Mouse (Mus musculus) limb, embryonic 13.5 days (tissue): ENCODE measurements around the gene Pkp4. TPM values are rescaled to one million over a fixed set of nuclear protein-coding genes. Genes with fewer than 3 reads are reported as not detected.

ENCODE experiments used
- ATAC-seq: fragments of 200-750 bp; cut with Nextera tagmentation; 2 replicates; pipeline ENCODE4 v1.8.0; 2017; ENCODE audit warnings: low read depth, moderate number of reproducible peaks, moderate TSS enrichment; ENCODE audit not compliant: low FRiP score
- H3K27ac ChIP-seq: fragments of 300-500 bp; sonication (generic); 2 replicates; pipeline ENCODE4 v1.5.1; 2015; ENCODE audit warnings: inconsistent platforms, mild to moderate bottlenecking, moderate library complexity
- H3K27me3 ChIP-seq: fragments of 300-500 bp; sonication (generic); 2 replicates; pipeline ENCODE4 v1.6.1; 2015; ENCODE audit warnings: mild to moderate bottlenecking, inconsistent platforms
- H3K36me3 ChIP-seq: fragments of 300-500 bp; sonication (generic); 2 replicates; pipeline ENCODE4 v1.6.1; 2015; ENCODE audit warnings: inconsistent platforms, mild to moderate bottlenecking, moderate library complexity
- H3K4me1 ChIP-seq: fragments of 300-500 bp; sonication (generic); 2 replicates; pipeline ENCODE4 v1.6.1; 2015; ENCODE audit warnings: inconsistent platforms
- H3K4me2 ChIP-seq: fragments of 300-500 bp; sonication (generic); replicated peaks from 2 replicates; pipeline ENCODE4 v1.6.1; 2015; ENCODE audit warnings: inconsistent platforms, mild to moderate bottlenecking, moderate library complexity
- H3K4me3 ChIP-seq: fragments of 300-500 bp; sonication (generic); 2 replicates; pipeline ENCODE4 v1.5.1; 2015; ENCODE audit warnings: moderate library complexity, mild to moderate bottlenecking, inconsistent platforms
- H3K9ac ChIP-seq: fragments of 300-500 bp; sonication (generic); 2 replicates; pipeline ENCODE4 v1.6.1; 2015; ENCODE audit warnings: mild to moderate bottlenecking, inconsistent platforms
- H3K9me3 ChIP-seq: fragments of 300-500 bp; sonication (generic); 2 replicates; pipeline ENCODE4 v1.6.1; 2016; ENCODE audit warnings: inconsistent platforms
- WGBS: fragments of 180-500 bp; shearing (Covaris S2); methylation state at CpG from one replicate; pipeline ENCODE4 v1.1.7; 2015; 5-methylcytosine and 5-hydroxymethylcytosine counted together
- polyA plus RNA-seq: library from polyadenylated mRNA; unstranded; fragments of >200 nt; fragmentation: Nextera tagmentation; extraction: Ambion mirVana; gene quantifications from 2 replicates; pipeline ENCODE4 v1.2.1, GENCODE M21; 2015

Pkp4 gene
- 22.7 and 23.2 TPM in 2 replicates for polyA plus RNA-seq

- peak within 1 kb of the TSS; percentile 79 for H3K27ac ChIP-seq
- H3K9me3 ChIP-seq: no peaks in the 10 kb centered on the region
- H3K27me3 ChIP-seq: no peaks in the 10 kb centered on the region
- under 1% methylated on average over 37 of the region's 37 CpGs for WGBS
- H3K4me1 ChIP-seq: peaks cover 22% of the 10 kb centered on the region
- peak within 1 kb of the TSS; percentile 87 for H3K9ac ChIP-seq
- H3K4me3 ChIP-seq: peak within 1 kb of the TSS; percentile 92
- H3K4me2 ChIP-seq: peak within 1 kb of the TSS; percentile 87
- peak; percentile 97 for ATAC-seq
- no peaks in the 10 kb centered on the region for H3K36me3 ChIP-seq
Measured at GRCm38 (mm10) chr2:59160605-59160963, at the start of gene Pkp4, which contains the start of gene Ccdc148. TSS of gene Pkp4 (plus strand) at chr2:59160850. TSS of gene Ccdc148 (minus strand) at chr2:59160683.

DNA sequence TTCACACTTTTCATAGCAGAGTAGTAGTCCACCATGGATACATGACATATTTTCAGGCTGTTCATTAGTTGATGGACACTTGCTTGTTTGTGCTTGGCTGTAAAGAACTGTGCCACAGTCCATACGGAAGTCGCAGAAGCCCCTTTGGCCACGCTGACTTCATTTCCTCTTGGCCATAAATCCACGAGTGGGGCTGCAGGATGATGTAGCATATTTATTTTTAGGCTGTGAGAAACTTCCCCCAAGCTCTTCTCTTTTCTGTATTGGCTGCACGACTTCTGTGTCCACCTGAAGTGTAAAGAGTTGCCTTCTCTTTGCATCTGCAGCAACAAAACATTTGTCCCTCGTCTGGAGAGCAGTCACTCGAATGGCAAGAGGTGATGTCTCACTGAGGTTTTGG is 31.6 kb upstream of the Pkp4 start:
- WGBS: 73% methylated on average over 7 of the region's 7 CpGs
- H3K4me2 ChIP-seq: no peak overlapping the region

GRCm38 (mm10) chr2:59129821-59130220 is 30.8 kb upstream of the Pkp4 start:
- Histone ChIP-seq H3K4me1 (no peaks in the 10 kb centered on the region), H3K4me3 (no peak overlapping the region), H3K36me3 (no peaks in the 10 kb centered on the region), H3K27ac (no peak overlapping the region), H3K27me3 (no peaks in the 10 kb centered on the region), H3K9me3 (no peaks in the 10 kb centered on the region), H3K4me2 (no peak overlapping the region), H3K9ac (no peak overlapping the region)
- no peak for ATAC-seq
- WGBS: 76% methylated on average over 8 of the region's 8 CpGs

More for the DNA sequence above, 31.6 kb upstream of the Pkp4 start:
- H3K4me1 ChIP-seq: no peaks in the 10 kb centered on the region
- H3K27me3 ChIP-seq: no peaks in the 10 kb centered on the region
- H3K36me3 ChIP-seq: no peaks in the 10 kb centered on the region
- ATAC-seq: no peak
- H3K9me3 ChIP-seq: no peaks in the 10 kb centered on the region
- H3K27ac ChIP-seq: no peak overlapping the region
- H3K4me3 ChIP-seq: no peak overlapping the region
- no peak overlapping the region for H3K9ac ChIP-seq

GRCm38 (mm10) chr2:59131044-59131443 is 29.6 kb upstream of the Pkp4 start:
- Histone ChIP-seq H3K4me2 (no peak overlapping the region), H3K36me3 (no peaks in the 10 kb centered on the region), H3K9me3 (no peaks in the 10 kb centered on the region), H3K27ac (no peak overlapping the region), H3K9ac (no peak overlapping the region), H3K4me3 (no peak overlapping the region), H3K4me1 (no peaks in the 10 kb centered on the region), H3K27me3 (no peaks in the 10 kb centered on the region)
- WGBS: 90% methylated on average over 8 of the region's 8 CpGs
- no peak for ATAC-seq

GRCm38 (mm10) chr2:59155428-59155827 is 5.2 kb upstream of the Pkp4 start:
- Histone ChIP-seq H3K9me3 (no peaks in the 10 kb centered on the region), H3K4me1 (peaks cover 5% of the 10 kb centered on the region), H3K36me3 (no peaks in the 10 kb centered on the region), H3K4me3 (no peak overlapping the region), H3K9ac (no peak overlapping the region), H3K27me3 (no peaks in the 10 kb centered on the region), H3K4me2 (no peak overlapping the region), H3K27ac (no peak overlapping the region)
- no peak for ATAC-seq

DNA sequence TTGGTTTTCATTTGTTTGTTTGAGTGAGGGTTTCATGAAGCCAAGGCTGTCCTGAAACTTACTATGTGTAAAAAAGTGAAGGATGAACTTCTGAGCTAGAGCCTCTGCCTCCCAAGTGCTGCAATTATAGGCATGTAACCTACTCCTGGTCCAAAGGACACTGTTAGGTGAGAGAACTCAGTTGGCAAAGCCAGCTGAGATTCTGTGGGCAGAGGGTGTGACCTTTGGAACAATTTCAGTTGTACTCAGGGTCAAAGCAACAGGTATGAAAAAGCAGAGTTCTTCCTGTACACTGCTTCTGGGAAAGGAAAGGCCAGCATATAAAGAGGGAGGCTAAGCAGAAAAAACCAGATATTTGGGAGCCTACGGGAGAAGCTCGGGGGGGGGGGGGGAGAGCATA is 2.5 kb upstream of the Pkp4 start:
- ATAC-seq: no peak
- 61% methylated on average over 2 of the region's 2 CpGs for WGBS
- Histone ChIP-seq H3K27me3 (no peaks in the 10 kb centered on the region), H3K4me1 (peaks cover 16% of the 10 kb centered on the region), H3K27ac (no peak overlapping the region), H3K4me3 (no peak overlapping the region), H3K4me2 (no peak overlapping the region), H3K9me3 (no peaks in the 10 kb centered on the region), H3K9ac (no peak overlapping the region), H3K36me3 (no peaks in the 10 kb centered on the region)

DNA sequence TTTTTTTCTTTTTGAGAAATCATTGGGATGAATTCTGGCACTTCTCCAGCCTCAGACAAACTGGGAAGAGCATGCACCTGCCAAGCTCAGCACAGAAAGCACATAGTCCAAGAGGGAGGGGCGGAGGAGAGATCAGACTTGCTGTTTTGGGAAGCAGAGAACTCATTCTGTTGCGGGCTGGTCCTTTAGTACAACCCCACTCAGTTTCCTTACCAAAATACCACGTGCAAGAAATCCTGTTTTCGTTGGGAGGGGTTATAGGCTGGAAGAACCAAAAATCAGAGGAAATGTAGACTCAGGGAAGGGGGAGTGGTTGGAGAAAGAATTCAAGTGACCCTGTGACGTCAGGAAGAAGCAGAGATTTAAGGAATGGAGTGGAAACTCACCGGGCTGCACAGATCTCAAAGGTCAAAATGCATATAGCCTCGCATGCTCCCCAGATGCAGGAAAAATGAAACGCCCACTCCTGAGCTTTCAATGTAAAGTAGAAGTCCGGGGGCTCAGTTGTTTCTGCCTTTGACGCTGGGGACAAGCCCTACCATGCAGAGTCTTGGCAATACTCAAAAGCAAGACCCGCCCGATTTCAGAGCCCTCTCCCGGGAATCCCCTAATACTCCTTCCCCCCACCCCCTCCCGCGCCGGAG is 567 bp upstream of the Pkp4 start:
- under 1% methylated on average over 16 of the region's 16 CpGs for WGBS
- H3K9me3 ChIP-seq: no peaks in the 10 kb centered on the region
- peak overlapping the region; percentile 92 for H3K4me3 ChIP-seq
- H3K27me3 ChIP-seq: no peaks in the 10 kb centered on the region
- no peak overlapping the region for H3K27ac ChIP-seq
- peak overlapping the region; percentile 31; the same call in 1 of the 2 replicates for H3K9ac ChIP-seq
- H3K4me1 ChIP-seq: peaks cover 22% of the 10 kb centered on the region
- peak; percentile 1 for ATAC-seq
- H3K4me2 ChIP-seq: peak overlapping the region; percentile 87
- H3K36me3 ChIP-seq: no peaks in the 10 kb centered on the region

DNA sequence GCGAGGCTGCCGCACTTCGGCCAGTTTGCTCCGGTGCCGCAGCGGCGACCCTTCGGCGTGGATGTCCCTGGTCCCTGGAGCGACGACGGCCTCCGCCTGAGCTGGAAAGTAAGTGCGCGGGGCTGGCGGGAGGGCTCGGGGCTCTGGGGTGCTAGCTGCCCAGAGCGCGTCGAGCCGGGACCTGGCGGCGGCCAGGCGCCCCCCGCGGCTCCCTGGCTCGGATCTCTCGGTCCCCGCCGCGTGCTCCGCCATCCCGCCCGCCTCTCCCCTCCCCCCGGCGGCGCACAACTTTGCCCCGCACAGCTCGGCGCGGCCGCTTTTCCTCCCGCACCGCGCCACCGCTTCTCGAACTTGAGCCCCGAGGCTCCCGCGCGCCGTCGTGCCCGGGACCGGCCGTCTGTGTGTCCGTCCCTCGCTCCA is 381 bp downstream of the Pkp4 start:
- under 1% methylated on average over 54 of the region's 58 CpGs for WGBS
- H3K9ac ChIP-seq: peak overlapping the region; percentile 87
- peak overlapping the region; percentile 79 for H3K27ac ChIP-seq
- peak; percentile 30 for ATAC-seq
- H3K4me2 ChIP-seq: peak overlapping the region; percentile 87
- H3K9me3 ChIP-seq: no peaks in the 10 kb centered on the region
- peak overlapping the region; percentile 92 for H3K4me3 ChIP-seq
- no peaks in the 10 kb centered on the region for H3K36me3 ChIP-seq
- no peaks in the 10 kb centered on the region for H3K27me3 ChIP-seq
- H3K4me1 ChIP-seq: peaks cover 22% of the 10 kb centered on the region

DNA sequence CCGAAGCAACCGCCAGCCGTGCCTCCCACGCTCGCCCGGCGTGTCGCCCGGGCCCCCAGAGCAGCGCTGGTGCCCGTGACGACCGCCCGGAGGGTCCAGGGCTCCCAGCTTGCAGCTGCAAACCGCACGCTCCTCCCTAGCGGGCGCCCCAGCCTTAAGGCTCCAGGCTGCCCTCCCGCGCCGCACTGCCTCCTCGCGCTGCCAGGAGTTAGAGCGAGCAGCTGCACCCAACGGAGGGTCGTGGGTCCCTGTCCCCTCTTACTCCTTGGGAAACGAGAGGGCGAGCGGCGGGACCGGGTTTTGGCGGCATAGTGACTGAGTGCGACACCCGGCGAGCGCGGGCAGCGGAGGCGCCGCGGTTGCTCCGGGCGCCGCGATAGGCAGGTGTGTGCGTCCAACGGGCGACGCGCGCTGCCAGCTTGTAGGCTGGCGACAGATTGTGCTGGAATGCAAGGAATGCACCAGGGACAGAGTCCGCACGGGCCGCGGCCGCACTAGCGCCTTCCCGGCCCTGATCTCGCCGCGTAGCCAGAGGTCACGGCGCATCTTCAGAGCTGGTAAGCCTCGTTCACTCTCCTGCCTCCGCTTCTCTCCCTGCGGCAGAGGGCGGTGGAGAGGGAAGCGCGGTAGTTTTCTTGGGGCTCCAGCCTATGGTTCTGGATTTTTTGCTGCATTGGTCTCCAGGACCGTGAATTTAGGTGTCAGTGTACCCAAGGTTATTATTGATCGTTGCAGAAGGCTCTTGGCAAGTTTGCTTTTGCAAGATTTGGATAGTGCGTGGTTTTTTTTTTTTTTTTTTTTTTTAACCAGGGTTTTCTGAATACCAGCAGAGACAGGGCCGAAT is 1.0 kb downstream of the Pkp4 start:
- H3K4me2 ChIP-seq: peak overlapping the region; percentile 87
- peak; percentile 46 for ATAC-seq
- H3K4me3 ChIP-seq: peak overlapping the region; percentile 92
- no peaks in the 10 kb centered on the region for H3K9me3 ChIP-seq
- peak overlapping the region; percentile 87 for H3K9ac ChIP-seq
- H3K36me3 ChIP-seq: no peaks in the 10 kb centered on the region
- 1% methylated on average over 74 of the region's 74 CpGs for WGBS
- H3K27ac ChIP-seq: peak overlapping the region; percentile 79
- H3K27me3 ChIP-seq: no peaks in the 10 kb centered on the region
- H3K4me1 ChIP-seq: peaks cover 22% of the 10 kb centered on the region

DNA sequence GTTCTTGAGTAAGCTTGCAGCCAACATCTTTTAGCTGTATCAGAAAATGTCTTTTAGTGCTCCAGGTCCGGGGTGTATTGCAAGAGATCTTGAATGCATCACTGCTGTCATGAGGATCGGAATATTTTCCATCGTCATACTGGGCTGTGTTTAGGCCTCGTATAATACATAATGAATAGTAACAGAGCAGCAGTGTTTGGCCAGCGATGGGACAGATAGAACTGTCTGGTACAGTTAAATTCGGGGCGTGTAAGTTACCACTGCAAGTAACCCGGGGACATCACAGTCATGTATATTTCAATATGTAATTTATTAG is 1.6 kb downstream of the Pkp4 start:
- no peak overlapping the region for H3K27ac ChIP-seq
- peak overlapping the region; percentile 87 for H3K4me2 ChIP-seq
- H3K4me3 ChIP-seq: peak overlapping the region; percentile 92
- peaks cover 22% of the 10 kb centered on the region for H3K4me1 ChIP-seq
- H3K9me3 ChIP-seq: no peaks in the 10 kb centered on the region
- ATAC-seq: no peak
- 45% methylated on average over 8 of the region's 8 CpGs for WGBS
- H3K36me3 ChIP-seq: no peaks in the 10 kb centered on the region
- H3K27me3 ChIP-seq: no peaks in the 10 kb centered on the region
- H3K9ac ChIP-seq: peak overlapping the region; percentile 87

- H3K27me3 ChIP-seq: no peaks in the 10 kb centered on the region
- peaks cover 21% of the 10 kb centered on the region for H3K4me1 ChIP-seq
- no peak for ATAC-seq
- H3K36me3 ChIP-seq: no peaks in the 10 kb centered on the region
- H3K9ac ChIP-seq: no peak overlapping the region
- H3K27ac ChIP-seq: no peak overlapping the region
- H3K4me3 ChIP-seq: no peak overlapping the region
- no peak overlapping the region for H3K4me2 ChIP-seq
- 82% methylated on average over 4 of the region's 4 CpGs for WGBS
- H3K9me3 ChIP-seq: no peaks in the 10 kb centered on the region
Measured at GRCm38 (mm10) chr2:59166976-59167375, 6.3 kb downstream of the Pkp4 start.

- no peak overlapping the region for H3K4me3 ChIP-seq
- H3K27me3 ChIP-seq: no peaks in the 10 kb centered on the region
- peaks cover 17% of the 10 kb centered on the region for H3K4me1 ChIP-seq
- no peak for ATAC-seq
- no peak overlapping the region for H3K27ac ChIP-seq
- H3K36me3 ChIP-seq: no peaks in the 10 kb centered on the region
- no peak overlapping the region for H3K4me2 ChIP-seq
- H3K9ac ChIP-seq: no peak overlapping the region
- WGBS: 60% methylated on average over 4 of the region's 4 CpGs
- no peaks in the 10 kb centered on the region for H3K9me3 ChIP-seq
Measured at GRCm38 (mm10) chr2:59167830-59168229, 7.2 kb downstream of the Pkp4 start.
